Mouse (Mus musculus): ENCODE measurements around the gene Nptxr. TPM values are rescaled to one million over a fixed set of nuclear protein-coding genes. Genes with fewer than 3 reads are reported as not detected.

Nptxr gene
- polyA plus RNA-seq, 1 experiment from 2014 or later, result 2.1 TPM

- H3K9ac ChIP-seq (ENCODE audit: low read length), result no peak overlapping the region
- WGBS, result 88% methylated on average over 10 of the region's 10 CpGs
- ATAC-seq (ENCODE audit: low FRiP score), result no peak
Measured at GRCm38 (mm10) chr15:79745312-79745711, 59.3 kb downstream of the Nptxr start.

GRCm38 (mm10) chr15:79744742-79745141 is 59.8 kb downstream of the Nptxr start:
- H3K9me3 ChIP-seq (ENCODE audit: control insufficient read depth, low read length), result no peaks in the 10 kb centered on the region
- ATAC-seq (ENCODE audit: low FRiP score) (no peak), DNase-seq (ENCODE audit: low spot score, missing footprints) (peak; percentile 69)
- no peak overlapping the region for H3K4me2 ChIP-seq
- WGBS, result 82% methylated on average over 8 of the region's 8 CpGs
- H3K9ac ChIP-seq (ENCODE audit: low read length), result no peak overlapping the region
- no peak overlapping the region for H3K4me3 ChIP-seq (ENCODE audit: low read depth, low read length)
- H3K27me3 ChIP-seq (ENCODE audit: control insufficient read depth, insufficient read depth, low read length), result no peaks in the 10 kb centered on the region
- H3K4me1 ChIP-seq (ENCODE audit: control insufficient read depth, insufficient read depth, low read length), result peaks cover 11% of the 10 kb centered on the region
- no peaks in the 10 kb centered on the region for H3K36me3 ChIP-seq (ENCODE audit: control insufficient read depth, insufficient read depth, low read length)
- no peak overlapping the region for H3K27ac ChIP-seq (ENCODE audit: low read depth, low read length)

More at GRCm38 (mm10) chr15:79745312-79745711, 59.3 kb downstream of the Nptxr start:
- H3K4me1 ChIP-seq (ENCODE audit: control insufficient read depth, insufficient read depth, low read length), result peaks cover 11% of the 10 kb centered on the region
- H3K36me3 ChIP-seq (ENCODE audit: control insufficient read depth, insufficient read depth, low read length), result no peaks in the 10 kb centered on the region
- no peak overlapping the region for H3K27ac ChIP-seq (ENCODE audit: low read depth, low read length)
- no peaks in the 10 kb centered on the region for H3K9me3 ChIP-seq (ENCODE audit: control insufficient read depth, low read length)
- DNase-seq (ENCODE audit: low spot score, missing footprints), result peak; percentile 71
- H3K27me3 ChIP-seq (ENCODE audit: control insufficient read depth, insufficient read depth, low read length), result no peaks in the 10 kb centered on the region
- H3K4me3 ChIP-seq (ENCODE audit: low read depth, low read length), result no peak overlapping the region
- H3K4me2 ChIP-seq, result no peak overlapping the region

- Histone ChIP-seq H3K36me3 (ENCODE audit: control insufficient read depth, insufficient read depth, low read length) (peaks cover under 1% of the 10 kb centered on the region; the same call in 1 of the 2 replicates), H3K27me3 (ENCODE audit: control insufficient read depth, insufficient read depth, low read length) (no peaks in the 10 kb centered on the region), H3K9me3 (ENCODE audit: control insufficient read depth, low read length) (no peaks in the 10 kb centered on the region), H3K4me2 (no peak overlapping the region), H3K9ac (ENCODE audit: low read length) (no peak overlapping the region), H3K4me3 (ENCODE audit: low read depth, low read length) (no peak overlapping the region), H3K27ac (ENCODE audit: low read depth, low read length) (no peak overlapping the region), H3K4me1 (ENCODE audit: control insufficient read depth, insufficient read depth, low read length) (peaks cover 11% of the 10 kb centered on the region)
- ATAC-seq (ENCODE audit: low FRiP score), result no peak
- WGBS, result 93% methylated on average over 11 of the region's 11 CpGs
- DNase-seq (ENCODE audit: low spot score, missing footprints), result peak; percentile 80
Measured at GRCm38 (mm10) chr15:79744001-79744400, 60.6 kb downstream of the Nptxr start.

GRCm38 (mm10) chr15:79742706-79743023 is 61.9 kb downstream of the Nptxr start:
- Histone ChIP-seq H3K27ac (ENCODE audit: low read depth, low read length) (no peak overlapping the region), H3K4me2 (peak overlapping the region; percentile 93), H3K9ac (ENCODE audit: low read length) (peak overlapping the region; percentile 90), H3K4me3 (ENCODE audit: low read depth, low read length) (peak overlapping the region; percentile 98), H3K36me3 (ENCODE audit: control insufficient read depth, insufficient read depth, low read length) (peaks cover 5% of the 10 kb centered on the region; the same call in 1 of the 2 replicates), H3K27me3 (ENCODE audit: control insufficient read depth, insufficient read depth, low read length) (no peaks in the 10 kb centered on the region), H3K9me3 (ENCODE audit: control insufficient read depth, low read length) (no peaks in the 10 kb centered on the region), H3K4me1 (ENCODE audit: control insufficient read depth, insufficient read depth, low read length) (peaks cover 11% of the 10 kb centered on the region)
- WGBS, result under 1% methylated on average over 23 of the region's 23 CpGs
- DNase-seq (ENCODE audit: low spot score, missing footprints) (no peak), ATAC-seq (ENCODE audit: low FRiP score) (no peak)

GRCm38 (mm10) chr15:79741921-79742705 is 62.5 kb downstream of the Nptxr start, which contains the start of gene Sun2:
TSS of gene Sun2 (minus strand) at chr15:79742536.
- Histone ChIP-seq H3K9me3 (ENCODE audit: control insufficient read depth, low read length) (no peaks in the 10 kb centered on the region), H3K4me3 (ENCODE audit: low read depth, low read length) (peak within 1 kb of the TSS; percentile 98), H3K27ac (ENCODE audit: low read depth, low read length) (no peak within 1 kb of the TSS), H3K9ac (ENCODE audit: low read length) (peak within 1 kb of the TSS; percentile 90), H3K27me3 (ENCODE audit: control insufficient read depth, insufficient read depth, low read length) (no peaks in the 10 kb centered on the region), H3K4me1 (ENCODE audit: control insufficient read depth, insufficient read depth, low read length) (peaks cover 11% of the 10 kb centered on the region), H3K36me3 (ENCODE audit: control insufficient read depth, insufficient read depth, low read length) (peaks cover 5% of the 10 kb centered on the region; the same call in 1 of the 2 replicates), H3K4me2 (peak within 1 kb of the TSS; percentile 93)
- WGBS, result 0% methylated on average over 73 of the region's 93 CpGs
- peak; percentile 98 for DNase-seq (ENCODE audit: low spot score, missing footprints)
- ATAC-seq (ENCODE audit: low FRiP score), result peak; percentile 91

GRCm38 (mm10) chr15:79741173-79741858 is 63.2 kb downstream of the Nptxr start:
- ATAC-seq (ENCODE audit: low FRiP score) (no peak), DNase-seq (ENCODE audit: low spot score, missing footprints) (peak; percentile 88)
- peaks cover 11% of the 10 kb centered on the region for H3K4me1 ChIP-seq (ENCODE audit: control insufficient read depth, insufficient read depth, low read length)
- H3K4me2 ChIP-seq, result peak overlapping the region; percentile 93
- H3K4me3 ChIP-seq (ENCODE audit: low read depth, low read length), result peak overlapping the region; percentile 98
- no peaks in the 10 kb centered on the region for H3K27me3 ChIP-seq (ENCODE audit: control insufficient read depth, insufficient read depth, low read length)
- WGBS, result 46% methylated on average over 14 of the region's 14 CpGs
- peaks cover 8% of the 10 kb centered on the region for H3K36me3 ChIP-seq (ENCODE audit: control insufficient read depth, insufficient read depth, low read length)
- no peaks in the 10 kb centered on the region for H3K9me3 ChIP-seq (ENCODE audit: control insufficient read depth, low read length)
- no peak overlapping the region for H3K27ac ChIP-seq (ENCODE audit: low read depth, low read length)
- peak overlapping the region; percentile 90 for H3K9ac ChIP-seq (ENCODE audit: low read length)

GRCm38 (mm10) chr15:79740739-79741138 is 63.8 kb downstream of the Nptxr start:
- no peak for DNase-seq (ENCODE audit: low spot score, missing footprints)
- no peak for ATAC-seq (ENCODE audit: low FRiP score)
- Histone ChIP-seq H3K4me1 (ENCODE audit: control insufficient read depth, insufficient read depth, low read length) (peaks cover 11% of the 10 kb centered on the region), H3K4me3 (ENCODE audit: low read depth, low read length) (no peak overlapping the region), H3K36me3 (ENCODE audit: control insufficient read depth, insufficient read depth, low read length) (peaks cover 8% of the 10 kb centered on the region), H3K9ac (ENCODE audit: low read length) (no peak overlapping the region), H3K27me3 (ENCODE audit: control insufficient read depth, insufficient read depth, low read length) (no peaks in the 10 kb centered on the region), H3K4me2 (peak overlapping the region; percentile 93), H3K9me3 (ENCODE audit: control insufficient read depth, low read length) (no peaks in the 10 kb centered on the region), H3K27ac (ENCODE audit: low read depth, low read length) (no peak overlapping the region)
- 80% methylated on average over 3 of the region's 3 CpGs for WGBS

Data from midbrain, embryonic 11.5 days (tissue).